Mouse (Mus musculus): ENCODE data around the gene Rdh16f1. TPM values are rescaled to one million over a fixed set of nuclear protein-coding genes. Genes with fewer than 3 reads are reported as not detected.
"Not testable (repeated sequence)": the region's sequence is repeated elsewhere in the genome, so short reads cannot be mapped to it uniquely, and the experiment has no call there.

Gene Rdh16f1
- polyA plus RNA-seq, 1 experiment from 2014 or later, result not detected

DNA sequence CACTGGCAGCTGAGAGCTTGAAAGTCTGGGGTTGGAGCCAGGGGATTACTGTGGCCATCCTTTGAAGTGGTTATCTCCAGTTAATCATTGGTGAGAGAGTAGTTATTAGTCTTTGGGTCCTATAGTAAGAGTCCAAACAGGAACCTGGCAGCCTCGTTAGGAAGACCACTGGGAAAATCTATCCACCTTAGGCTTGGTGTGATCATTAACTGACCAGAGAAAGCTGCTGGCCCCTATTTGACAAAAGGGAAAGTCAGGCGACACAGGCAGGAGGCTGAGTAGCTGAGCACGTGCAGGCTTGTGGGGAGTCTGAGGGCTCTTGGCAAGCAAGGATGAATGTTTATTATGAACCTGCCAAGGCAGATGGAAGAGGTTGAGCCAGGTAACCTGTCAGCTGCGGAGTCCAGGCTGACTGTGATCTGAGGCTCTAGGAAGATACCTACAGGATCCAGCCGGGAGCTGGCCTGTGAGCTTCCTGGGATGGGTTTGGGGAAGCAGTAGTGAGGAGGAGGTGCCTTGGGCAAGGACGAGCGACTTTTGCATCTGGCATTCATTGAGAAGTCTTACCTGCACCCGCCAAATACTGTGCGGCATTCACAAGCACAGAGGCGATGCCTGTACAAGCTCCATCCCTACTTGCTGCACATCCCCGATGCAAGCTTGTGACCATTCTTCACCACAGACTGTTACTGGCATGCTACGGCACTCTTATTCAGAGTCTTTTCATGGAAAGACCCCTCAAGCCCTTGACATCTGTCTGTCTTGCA lies 4.5 kb downstream of the Rdh16f1 start:
- 83% methylated on average over 12 of the region's 12 CpGs for WGBS (ENCODE audit: missing documents)
- Histone ChIP-seq H3K4me3 (ENCODE audit: inconsistent target) (no peak overlapping the region), H3K79me2 (ENCODE audit: inconsistent target) (no peaks in the 10 kb centered on the region), H3K36me3 (ENCODE audit: inconsistent target) (no peaks in the 10 kb centered on the region), H3K27ac (no peak overlapping the region)

GRCm38 (mm10) chr10:127766564-127766963 lies 7.0 kb downstream of the Rdh16f1 start:
- Histone ChIP-seq H3K27ac (no peak overlapping the region), H3K4me3 (ENCODE audit: inconsistent target) (no peak overlapping the region), H3K79me2 (ENCODE audit: inconsistent target) (no peaks in the 10 kb centered on the region), H3K36me3 (ENCODE audit: inconsistent target) (no peaks in the 10 kb centered on the region)
- WGBS (ENCODE audit: missing documents), result 80% methylated on average over 1 of the region's 1 CpGs

DNA sequence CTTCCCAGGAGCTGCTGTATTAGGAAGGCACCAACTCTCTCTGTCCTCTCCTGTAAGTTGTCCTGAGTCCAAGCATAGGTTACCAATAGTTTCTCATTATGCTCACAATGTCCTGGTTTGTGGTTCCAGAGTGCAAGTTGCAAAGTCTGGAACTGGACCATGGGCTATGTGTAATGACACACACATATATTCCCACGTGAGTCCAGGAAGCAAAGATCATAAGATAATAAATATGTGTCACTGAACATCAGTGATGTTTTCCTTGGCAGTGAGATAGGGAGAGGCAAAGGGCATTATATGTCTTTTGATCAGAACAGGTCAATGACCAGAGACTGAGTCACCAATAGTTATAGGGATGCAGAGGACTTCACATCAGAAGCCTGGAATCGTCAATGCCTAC lies 16.4 kb downstream of the Rdh16f1 start, which contains the start of gene Rdh9:
Gene Rdh9, plus strand, starts transcription at position 376 of the 400 bp plus-strand sequence.
- WGBS (ENCODE audit: missing documents), result 75% methylated on average over 2 of the region's 2 CpGs
- no peak within 1 kb of the TSS for H3K27ac ChIP-seq

GRCm38 (mm10) chr10:127782321-127782720 lies 22.7 kb downstream of the Rdh16f1 start:
- not testable (repeated sequence) for H3K79me2 ChIP-seq (ENCODE audit: inconsistent target); H3K4me3 ChIP-seq (ENCODE audit: inconsistent target); H3K36me3 ChIP-seq (ENCODE audit: inconsistent target); H3K27ac ChIP-seq
- 96% methylated on average over 12 of the region's 17 CpGs for WGBS (ENCODE audit: missing documents)

More for the DNA sequence above, 16.4 kb downstream of the Rdh16f1 start, which contains the start of gene Rdh9:
- Histone ChIP-seq H3K36me3 (ENCODE audit: inconsistent target) (no peaks in the 10 kb centered on the region), H3K79me2 (ENCODE audit: inconsistent target) (no peaks in the 10 kb centered on the region), H3K4me3 (ENCODE audit: inconsistent target) (no peak within 1 kb of the TSS)

GRCm38 (mm10) chr10:127785411-127785810 lies 25.8 kb downstream of the Rdh16f1 start:
- H3K27ac ChIP-seq; H3K79me2 ChIP-seq (ENCODE audit: inconsistent target); H3K4me3 ChIP-seq (ENCODE audit: inconsistent target); H3K36me3 ChIP-seq (ENCODE audit: inconsistent target): not testable (repeated sequence)
- WGBS (ENCODE audit: missing documents), result 78% methylated on average over 1 of the region's 1 CpGs

- Histone ChIP-seq H3K27ac (no peak overlapping the region), H3K36me3 (ENCODE audit: inconsistent target) (no peaks in the 10 kb centered on the region), H3K79me2 (ENCODE audit: inconsistent target) (no peaks in the 10 kb centered on the region), H3K4me3 (ENCODE audit: inconsistent target) (no peak overlapping the region)
- 71% methylated on average over 1 of the region's 1 CpGs for WGBS (ENCODE audit: missing documents)
These were observed 39.7 kb downstream of the Rdh16f1 start for GRCm38 (mm10) chr10:127799295-127799694.

DNA sequence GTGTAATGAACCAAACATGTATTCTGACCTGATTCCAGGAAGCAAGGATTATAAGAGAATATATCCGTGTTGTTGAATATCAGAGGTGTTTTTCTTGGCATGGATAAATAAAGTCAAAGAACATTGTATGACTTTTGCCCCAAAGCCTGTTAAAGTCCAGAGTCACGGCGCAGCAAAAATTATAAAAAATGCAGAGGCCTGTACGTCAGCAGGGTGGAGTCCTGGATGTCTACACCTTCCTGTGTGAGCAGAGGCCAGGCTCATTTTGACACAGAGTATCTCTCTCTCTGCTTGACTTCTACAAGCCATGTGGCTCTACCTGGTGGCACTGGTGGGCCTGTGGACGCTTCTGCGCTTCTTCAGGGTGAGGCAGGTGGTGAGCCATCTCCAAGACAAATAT lies 41.3 kb downstream of the Rdh16f1 start, which contains the start of gene Rdh16:
Gene Rdh16, plus strand, starts transcription at position 262 of the 400 bp plus-strand sequence.
- Histone ChIP-seq H3K27ac (no peak within 1 kb of the TSS), H3K36me3 (ENCODE audit: inconsistent target) (no peaks in the 10 kb centered on the region), H3K79me2 (ENCODE audit: inconsistent target) (no peaks in the 10 kb centered on the region), H3K4me3 (ENCODE audit: inconsistent target) (no peak within 1 kb of the TSS)
- whole genome bisulfite sequencing (ENCODE audit: missing documents), result 90% methylated on average over 6 of the region's 6 CpGs

- H3K27ac ChIP-seq, result no peak overlapping the region
- no peaks in the 10 kb centered on the region for H3K36me3 ChIP-seq (ENCODE audit: inconsistent target)
- H3K4me3 ChIP-seq (ENCODE audit: inconsistent target), result no peak overlapping the region
- WGBS (ENCODE audit: missing documents), result 88% methylated on average over 2 of the region's 2 CpGs
- no peaks in the 10 kb centered on the region for H3K79me2 ChIP-seq (ENCODE audit: inconsistent target)
These were observed 42.0 kb downstream of the Rdh16f1 start for GRCm38 (mm10) chr10:127801612-127802011.

DNA sequence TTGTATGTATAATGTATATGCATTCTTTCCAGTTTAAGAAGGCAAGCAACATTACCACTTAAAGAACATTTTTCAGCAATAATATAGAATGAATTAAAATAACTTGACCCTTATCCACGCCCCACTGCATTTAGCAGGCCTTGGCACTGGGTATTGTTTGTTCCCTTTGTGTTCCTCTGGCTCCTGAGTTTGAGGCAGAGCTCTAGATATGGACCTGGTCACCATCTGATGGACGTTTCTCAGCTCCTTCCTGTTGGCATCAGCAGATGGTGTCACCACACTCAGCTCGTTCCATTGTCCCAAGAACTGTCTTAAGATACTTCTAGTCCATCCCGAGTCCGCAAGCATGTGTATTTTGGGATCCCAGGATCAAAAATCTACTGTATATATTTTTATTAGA lies 42.6 kb downstream of the Rdh16f1 start:
- no peaks in the 10 kb centered on the region for H3K36me3 ChIP-seq (ENCODE audit: inconsistent target)
- no peaks in the 10 kb centered on the region for H3K79me2 ChIP-seq (ENCODE audit: inconsistent target)
- no peak overlapping the region for H3K27ac ChIP-seq
- WGBS (ENCODE audit: missing documents), result 73% methylated on average over 5 of the region's 5 CpGs
- H3K4me3 ChIP-seq (ENCODE audit: inconsistent target), result no peak overlapping the region

DNA sequence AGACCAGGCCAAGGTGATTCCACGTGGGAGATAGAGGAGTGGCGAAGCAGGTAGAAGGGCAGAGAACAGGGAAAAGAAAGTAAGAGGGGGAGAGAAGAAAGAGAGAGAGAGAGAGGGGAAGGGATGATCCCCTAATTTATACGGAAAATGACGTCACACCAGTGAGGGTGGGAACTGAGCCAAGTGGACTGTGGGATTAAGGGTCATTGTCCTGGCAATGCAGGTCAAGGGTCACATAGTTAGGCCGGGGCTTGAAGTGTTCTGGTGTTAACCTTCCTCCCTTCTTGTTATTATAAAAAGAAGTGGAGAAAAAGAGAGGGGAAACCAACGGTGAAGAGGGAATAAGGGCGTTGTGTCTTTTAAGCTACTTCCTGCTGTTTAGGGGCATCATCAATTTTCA lies 44.8 kb downstream of the Rdh16f1 start:
- no peak overlapping the region for H3K27ac ChIP-seq
- 84% methylated on average over 7 of the region's 7 CpGs for WGBS (ENCODE audit: missing documents)
- H3K36me3 ChIP-seq (ENCODE audit: inconsistent target), result no peaks in the 10 kb centered on the region
- no peaks in the 10 kb centered on the region for H3K79me2 ChIP-seq (ENCODE audit: inconsistent target)
- no peak overlapping the region for H3K4me3 ChIP-seq (ENCODE audit: inconsistent target)

DNA sequence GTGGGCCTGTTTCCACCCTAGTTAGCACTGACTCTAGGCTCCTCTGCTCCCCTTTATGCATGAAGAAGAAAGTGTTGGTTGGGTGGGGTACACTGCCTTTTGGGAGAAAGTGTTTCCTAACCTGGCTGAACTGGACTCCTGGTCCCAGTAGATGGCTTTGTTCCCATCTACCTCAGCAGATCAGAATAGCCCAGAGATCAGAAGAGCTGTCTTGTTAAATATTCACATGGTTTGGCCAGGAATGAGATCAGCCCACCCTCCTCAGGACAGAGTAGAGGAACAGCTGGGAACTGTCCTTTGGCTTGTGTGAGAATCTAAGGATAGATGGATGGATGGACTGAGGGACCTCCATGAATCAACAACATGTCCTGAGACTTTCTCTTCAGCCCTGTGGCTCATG lies 56.3 kb downstream of the Rdh16f1 start:
- H3K36me3 ChIP-seq (ENCODE audit: inconsistent target), result no peaks in the 10 kb centered on the region
- H3K79me2 ChIP-seq (ENCODE audit: inconsistent target), result no peaks in the 10 kb centered on the region
- H3K4me3 ChIP-seq (ENCODE audit: inconsistent target), result no peak overlapping the region
- H3K27ac ChIP-seq, result no peak overlapping the region

DNA sequence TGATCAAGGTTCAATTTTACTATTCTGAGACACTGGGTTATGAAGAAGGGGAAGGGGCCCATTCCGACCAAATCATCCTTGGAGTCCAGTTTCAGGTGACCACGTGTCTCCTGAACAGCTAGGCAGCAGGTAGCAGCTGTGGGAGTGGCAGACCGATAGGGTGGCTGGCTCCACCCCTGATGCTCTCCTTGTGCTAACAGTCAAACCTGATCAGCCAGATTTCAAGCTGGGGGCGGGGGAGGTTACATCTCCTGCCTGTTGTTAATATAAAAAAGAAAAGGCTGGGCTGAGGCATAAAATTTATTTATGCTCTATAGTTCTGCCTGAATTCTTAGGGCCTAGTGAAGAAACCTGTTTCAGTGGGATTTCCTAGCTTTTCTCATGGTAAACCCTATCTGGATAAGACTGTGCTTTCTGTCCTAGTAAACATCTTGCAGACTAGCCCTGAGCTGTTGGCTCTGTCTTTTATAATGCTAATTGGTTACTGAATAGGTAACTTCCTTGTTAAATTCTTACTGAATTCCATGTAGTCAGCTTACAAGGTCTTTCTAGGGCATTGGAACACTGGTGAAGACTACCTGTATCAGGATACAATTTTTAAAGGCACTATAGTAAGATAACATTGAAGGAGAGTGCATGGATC lies 57.8 kb downstream of the Rdh16f1 start:
- H3K4me3 ChIP-seq (ENCODE audit: inconsistent target); H3K27ac ChIP-seq; H3K36me3 ChIP-seq (ENCODE audit: inconsistent target); H3K79me2 ChIP-seq (ENCODE audit: inconsistent target): not testable (repeated sequence)
- WGBS (ENCODE audit: missing documents), result 69% methylated on average over 3 of the region's 4 CpGs

DNA sequence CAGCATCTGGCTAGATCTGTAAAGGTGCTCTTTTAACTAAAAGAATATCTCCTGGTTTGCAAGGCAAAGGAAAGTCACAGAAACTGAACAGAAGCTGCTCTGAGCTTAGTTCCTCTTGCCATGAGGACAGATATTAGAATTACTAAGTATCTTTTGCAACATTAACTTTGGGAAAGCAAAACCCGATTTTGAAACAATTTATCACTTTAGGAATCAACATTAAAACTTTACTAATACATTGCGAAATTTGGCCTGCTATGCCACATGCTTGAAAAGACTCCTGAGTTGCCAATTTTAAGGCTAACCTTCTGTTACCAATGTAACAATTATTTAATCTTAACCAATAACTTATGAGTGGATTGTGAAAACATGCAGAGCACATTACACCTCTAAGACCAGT lies 62.2 kb downstream of the Rdh16f1 start:
- not testable (repeated sequence) for H3K4me3 ChIP-seq (ENCODE audit: inconsistent target); H3K27ac ChIP-seq; H3K36me3 ChIP-seq (ENCODE audit: inconsistent target); H3K79me2 ChIP-seq (ENCODE audit: inconsistent target)
- 80% methylated on average over 1 of the region's 2 CpGs for WGBS (ENCODE audit: missing documents)

GRCm38 (mm10) chr10:127825386-127825785 lies 65.8 kb downstream of the Rdh16f1 start:
- WGBS (ENCODE audit: missing documents), result 77% methylated on average over 5 of the region's 6 CpGs
- H3K27ac ChIP-seq, result no peak overlapping the region
- H3K79me2 ChIP-seq (ENCODE audit: inconsistent target), result no peaks in the 10 kb centered on the region
- H3K4me3 ChIP-seq (ENCODE audit: inconsistent target), result no peak overlapping the region
- H3K36me3 ChIP-seq (ENCODE audit: inconsistent target), result no peaks in the 10 kb centered on the region

DNA sequence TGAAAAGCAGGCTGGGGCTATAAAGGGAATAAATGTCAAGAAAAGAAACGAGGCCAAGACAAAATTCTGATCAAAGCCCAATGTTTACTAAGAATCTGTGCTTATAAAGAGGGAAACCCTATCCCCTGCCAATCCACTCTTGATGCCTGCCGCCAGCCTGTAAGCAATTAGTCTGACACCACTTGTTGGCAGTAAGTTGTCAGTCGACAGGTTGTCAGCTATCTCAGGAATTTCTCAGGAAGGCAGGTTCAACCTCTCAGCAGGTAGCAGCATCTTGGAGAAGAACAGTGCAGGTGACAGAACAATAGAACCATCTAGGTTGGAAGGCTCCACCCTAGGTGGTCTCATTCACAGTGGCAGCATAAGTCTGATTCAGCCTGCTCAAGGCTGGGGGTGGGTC lies 69.5 kb downstream of the Rdh16f1 start:
- no peak overlapping the region for H3K4me3 ChIP-seq (ENCODE audit: inconsistent target)
- H3K79me2 ChIP-seq (ENCODE audit: inconsistent target), result no peaks in the 10 kb centered on the region
- WGBS (ENCODE audit: missing documents), result 90% methylated on average over 3 of the region's 3 CpGs
- no peaks in the 10 kb centered on the region for H3K36me3 ChIP-seq (ENCODE audit: inconsistent target)
- no peak overlapping the region for H3K27ac ChIP-seq

Data from macrophage (primary cell).